Mouse (Mus musculus) bone marrow macrophage, adult 2 months (primary cell): ENCODE measurements at regions not wholly inside any gene's neighbourhood (a gene's known extent, or its start where the extent isn't known, plus 50 kb on each side); places are given as distances from the start of the nearest gene placed in this dataset.

Experiments used
- CTCF ChIP-seq: IDR thresholded peaks from 2 replicates; pipeline ENCODE4 v1.5.1; 2012; ENCODE audit warnings: low read depth, mild to moderate bottlenecking, low read length, moderate library complexity
- POLR2A ChIP-seq: IDR thresholded peaks from 2 replicates; pipeline ENCODE4 v1.6.1; 2012; ENCODE audit warnings: mild to moderate bottlenecking, low read depth, low read length, borderline replicate concordance

- TF ChIP-seq CTCF: no peak
- no peak for TF ChIP-seq POLR2A
Measured at GRCm38 (mm10) chr4:95155178-95155577, 103.2 kb upstream of the Jun start.
